Mouse (Mus musculus): ENCODE results near the gene Rin2.

GRCm38 (mm10) chr2:145737196-145737595 lies 62.2 kb downstream of the Rin2 start:
- TF ChIP-seq CTCF (IDR thresholded peaks at IDR 0.05; ENCODE audit: low read depth, low read length) (no peak), POLR2A (IDR thresholded peaks at IDR 0.05; ENCODE audit: extremely low read depth, insufficient read depth, low read length) (no peak)

Measured in liver, adult 2 months (tissue).